Mouse (Mus musculus) liver, embryonic 13.5 days (tissue): ENCODE data around the gene Zfp46. TPM values are rescaled to one million over a fixed set of nuclear protein-coding genes. Genes with fewer than 3 reads are reported as not detected.

Source experiments
- ATAC-seq: fragments of 200-750 bp; cut with Nextera tagmentation; 2 replicates; pipeline ENCODE4 v1.8.0; 2017; ENCODE audit warnings: low read depth, mild to moderate bottlenecking, moderate number of reproducible peaks, moderate library complexity
- DNase-seq: peaks from one replicate; pipeline ENCODE4 v3.0.0; 2022
- H3K27ac ChIP-seq: fragments of 300-500 bp; sonication (generic); 2 replicates; pipeline ENCODE4 v1.5.1; 2015; ENCODE audit warnings: moderate library complexity, mild to moderate bottlenecking, inconsistent platforms
- H3K27me3 ChIP-seq: fragments of 300-500 bp; sonication (generic); 2 replicates; pipeline ENCODE4 v1.6.1; 2015; ENCODE audit warnings: mild to moderate bottlenecking, inconsistent platforms
- H3K36me3 ChIP-seq: fragments of 300-500 bp; sonication (generic); 2 replicates; pipeline ENCODE4 v1.6.1; 2015; ENCODE audit warnings: mild to moderate bottlenecking, inconsistent platforms
- H3K4me1 ChIP-seq: fragments of 300-500 bp; sonication (generic); replicated peaks from 2 replicates; pipeline ENCODE4 v1.6.1; 2015; ENCODE audit warnings: inconsistent platforms
- H3K4me2 ChIP-seq: fragments of 300-500 bp; sonication (generic); 2 replicates; pipeline ENCODE4 v1.6.1; 2015; ENCODE audit warnings: inconsistent platforms, mild to moderate bottlenecking, moderate library complexity
- H3K4me3 ChIP-seq: fragments of 300-500 bp; sonication (generic); replicated peaks from 2 replicates; pipeline ENCODE4 v1.5.1; 2015; ENCODE audit warnings: mild to moderate bottlenecking, inconsistent platforms
- H3K9ac ChIP-seq: fragments of 300-500 bp; sonication (generic); 2 replicates; pipeline ENCODE4 v1.6.1; 2015; ENCODE audit warnings: mild to moderate bottlenecking, inconsistent platforms
- H3K9me3 ChIP-seq: fragments of 300-500 bp; sonication (generic); replicated peaks from 2 replicates; pipeline ENCODE4 v1.6.1; 2016; ENCODE audit warnings: inconsistent platforms
- WGBS: fragments of 180-500 bp; shearing (Covaris S2); methylation state at CpG from one replicate; pipeline ENCODE4 v1.1.7; 2015; ENCODE audit not compliant: insufficient replicate concordance; 5-methylcytosine and 5-hydroxymethylcytosine counted together
- polyA plus RNA-seq: library from polyadenylated mRNA; unstranded; fragments of >200 nt; fragmentation: Nextera tagmentation; extraction: Ambion mirVana; gene quantifications from 2 replicates; pipeline ENCODE4 v1.2.1, GENCODE M21; 2015

Gene Zfp46
- polyA plus RNA-seq, 1 experiment from 2014 or later: 2.6 TPM

GRCm38 (mm10) chr4:136266716-136267343 is 17.7 kb upstream of the Zfp46 start:
- WGBS: 34% methylated on average over 9 of the region's 9 CpGs
- Histone ChIP-seq H3K36me3 (no peaks in the 10 kb centered on the region), H3K27ac (no peak overlapping the region), H3K9ac (no peak overlapping the region), H3K9me3 (no peaks in the 10 kb centered on the region), H3K27me3 (peaks cover 9% of the 10 kb centered on the region), H3K4me3 (no peak overlapping the region), H3K4me2 (no peak overlapping the region), H3K4me1 (0 out of 2 replicates have a peak, but pooled peaks cover 7% of the 10 kb centered on the region)
- DNase-seq: no peak
- no peak; the same call in 1 of the 2 replicates for ATAC-seq

- 0 out of 2 replicates have a peak, but pooled peaks cover 7% of the 10 kb centered on the region for H3K4me1 ChIP-seq
- ATAC-seq (no peak), DNase-seq (no peak)
- no peak overlapping the region for H3K9ac ChIP-seq
- H3K9me3 ChIP-seq: no peaks in the 10 kb centered on the region
- no peak overlapping the region for H3K27ac ChIP-seq
- WGBS: 35% methylated on average over 1 of the region's 1 CpGs
- H3K4me3 ChIP-seq: no peak overlapping the region
- 0 out of 2 replicates have a peak, but pooled peaks cover 8% of the 10 kb centered on the region for H3K36me3 ChIP-seq
- peaks cover 13% of the 10 kb centered on the region for H3K27me3 ChIP-seq
- no peak overlapping the region for H3K4me2 ChIP-seq
These were observed 15.6 kb upstream of the Zfp46 start for GRCm38 (mm10) chr4:136268912-136269311.

- ATAC-seq (no peak), DNase-seq (no peak)
- Histone ChIP-seq H3K27ac (no peak overlapping the region), H3K4me1 (0 out of 2 replicates have a peak, but pooled peaks cover 7% of the 10 kb centered on the region), H3K9ac (no peak overlapping the region), H3K9me3 (no peaks in the 10 kb centered on the region), H3K36me3 (0 out of 2 replicates have a peak, but pooled peaks cover 8% of the 10 kb centered on the region), H3K27me3 (peaks cover 15% of the 10 kb centered on the region), H3K4me2 (no peak overlapping the region), H3K4me3 (no peak overlapping the region)
- 75% methylated on average over 8 of the region's 8 CpGs for WGBS
These were observed 13.8 kb upstream of the Zfp46 start for GRCm38 (mm10) chr4:136270648-136271047.

GRCm38 (mm10) chr4:136281097-136281496 is 3.4 kb upstream of the Zfp46 start:
- H3K27me3 ChIP-seq: peaks cover 10% of the 10 kb centered on the region
- ATAC-seq (no peak), DNase-seq (no peak)
- 75% methylated on average over 8 of the region's 8 CpGs for WGBS
- H3K4me1 ChIP-seq: peaks cover 23% of the 10 kb centered on the region
- H3K36me3 ChIP-seq: no peaks in the 10 kb centered on the region
- no peak overlapping the region for H3K4me3 ChIP-seq
- no peak overlapping the region for H3K4me2 ChIP-seq
- no peaks in the 10 kb centered on the region for H3K9me3 ChIP-seq
- no peak overlapping the region for H3K9ac ChIP-seq
- no peak overlapping the region for H3K27ac ChIP-seq

GRCm38 (mm10) chr4:136281611-136282010 is 2.9 kb upstream of the Zfp46 start:
- Histone ChIP-seq H3K4me3 (no peak overlapping the region), H3K27me3 (peaks cover 5% of the 10 kb centered on the region), H3K9ac (no peak overlapping the region), H3K36me3 (no peaks in the 10 kb centered on the region), H3K9me3 (no peaks in the 10 kb centered on the region), H3K4me1 (peaks cover 28% of the 10 kb centered on the region), H3K4me2 (no peak overlapping the region), H3K27ac (no peak overlapping the region)
- 54% methylated on average over 9 of the region's 9 CpGs for WGBS
- no peak for ATAC-seq
- no peak for DNase-seq

GRCm38 (mm10) chr4:136282621-136283480 is 1.6 kb upstream of the Zfp46 start:
- Histone ChIP-seq H3K27me3 (peaks cover 5% of the 10 kb centered on the region), H3K4me1 (peaks cover 40% of the 10 kb centered on the region), H3K9me3 (no peaks in the 10 kb centered on the region), H3K36me3 (peaks cover 5% of the 10 kb centered on the region), H3K4me2 (no peak overlapping the region), H3K27ac (peak overlapping the region; percentile 48; the same call in 1 of the 2 replicates), H3K9ac (no peak overlapping the region), H3K4me3 (no peak overlapping the region)
- no peak for DNase-seq
- 50% methylated on average over 10 of the region's 10 CpGs for WGBS
- ATAC-seq: no peak

- Histone ChIP-seq H3K27ac (no peak overlapping the region), H3K9me3 (peaks cover under 1% of the 10 kb centered on the region; the same call in 1 of the 2 replicates), H3K4me1 (peaks cover 40% of the 10 kb centered on the region), H3K4me3 (no peak overlapping the region), H3K4me2 (no peak overlapping the region), H3K36me3 (peaks cover 15% of the 10 kb centered on the region), H3K27me3 (peaks cover 5% of the 10 kb centered on the region), H3K9ac (no peak overlapping the region)
- ATAC-seq (no peak), DNase-seq (no peak)
- 54% methylated on average over 2 of the region's 2 CpGs for WGBS
These were observed 700 bp upstream of the Zfp46 start for GRCm38 (mm10) chr4:136283783-136284182.

GRCm38 (mm10) chr4:136284891-136285290 is 408 bp downstream of the Zfp46 start:
- H3K36me3 ChIP-seq: peaks cover 26% of the 10 kb centered on the region
- peak overlapping the region; percentile 74 for H3K9ac ChIP-seq
- H3K4me1 ChIP-seq: peaks cover 40% of the 10 kb centered on the region
- H3K4me2 ChIP-seq: peak overlapping the region; percentile 83
- peak overlapping the region; percentile 52; the same call in 1 of the 2 replicates for H3K27ac ChIP-seq
- no peaks in the 10 kb centered on the region for H3K27me3 ChIP-seq
- WGBS: 42% methylated on average over 6 of the region's 6 CpGs
- ATAC-seq (no peak), DNase-seq (no peak)
- H3K4me3 ChIP-seq: peak overlapping the region; percentile 69
- H3K9me3 ChIP-seq: peaks cover 10% of the 10 kb centered on the region

- Histone ChIP-seq H3K27ac (peak overlapping the region; percentile 86), H3K9me3 (peaks cover 14% of the 10 kb centered on the region), H3K4me2 (peak overlapping the region; percentile 83), H3K4me3 (peak overlapping the region; percentile 69), H3K27me3 (no peaks in the 10 kb centered on the region), H3K4me1 (peaks cover 40% of the 10 kb centered on the region), H3K9ac (peak overlapping the region; percentile 74), H3K36me3 (peaks cover 31% of the 10 kb centered on the region)
- DNase-seq (peak; percentile 90), ATAC-seq (peak; percentile 92)
- under 1% methylated on average over 25 of the region's 25 CpGs for WGBS
These were observed 896 bp downstream of the Zfp46 start for GRCm38 (mm10) chr4:136285348-136285810.

GRCm38 (mm10) chr4:136285811-136286371 is 1.4 kb downstream of the Zfp46 start:
- 0% methylated on average over 29 of the region's 29 CpGs for WGBS
- Histone ChIP-seq H3K4me1 (peaks cover 40% of the 10 kb centered on the region), H3K9me3 (peaks cover 18% of the 10 kb centered on the region), H3K36me3 (peaks cover 36% of the 10 kb centered on the region), H3K27me3 (no peaks in the 10 kb centered on the region), H3K9ac (peak overlapping the region; percentile 75), H3K27ac (peak overlapping the region; percentile 86), H3K4me2 (peak overlapping the region; percentile 83), H3K4me3 (peak overlapping the region; percentile 69)
- peak; percentile 89 for ATAC-seq
- peak; percentile 93 for DNase-seq
